Mouse (Mus musculus) erythroblast, embryonic 14.5 days (primary cell): ENCODE data around the gene Hdgfl2.
"Not testable (repeated sequence)": the region's sequence is repeated elsewhere in the genome, so short reads cannot be mapped to it uniquely, and the experiment has no call there.

Source experiments
- GATA1 ChIP-seq: IDR thresholded peaks from 2 replicates; pipeline ENCODE4 v1.6.1; 2012; ENCODE audit warnings: low read length, inconsistent platforms, mixed read lengths
- TAL1 ChIP-seq: IDR thresholded peaks from 3 replicates; pipeline ENCODE4 v1.6.1; 2012; ENCODE audit warnings: low read length, inconsistent platforms, mixed read lengths

DNA sequence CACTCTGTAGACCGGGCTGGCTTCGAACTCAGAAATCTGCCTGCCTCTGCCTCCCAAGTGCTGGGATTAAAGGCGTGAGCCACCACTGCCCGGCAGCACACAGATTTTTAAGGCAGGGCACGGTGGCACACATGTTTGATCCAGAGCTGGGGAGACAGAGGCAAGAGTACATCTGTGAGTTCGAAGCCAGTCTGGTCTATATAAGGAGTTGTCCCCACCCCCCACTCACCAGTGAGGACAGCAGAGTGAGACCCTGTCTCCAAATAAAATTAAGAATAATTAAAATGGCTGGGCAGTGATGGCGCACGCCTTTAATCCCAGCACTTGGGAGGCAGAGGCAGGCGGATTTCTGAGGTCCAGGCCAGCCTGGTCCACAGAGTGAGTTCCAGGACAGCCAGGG, 1.1 kb upstream of the Hdgfl2 start:
- TF ChIP-seq TAL1, GATA1: not testable (repeated sequence)
